Mouse (Mus musculus) forebrain, postnatal 0 days (tissue): ENCODE data around the gene Spata13. TPM values are rescaled to one million over a fixed set of nuclear protein-coding genes. Genes with fewer than 3 reads are reported as not detected.

Experiments
- ATAC-seq: fragments of 200-750 bp; cut with Nextera tagmentation; 2 replicates; pipeline ENCODE4 v1.8.0; 2017; ENCODE audit warnings: mild to moderate bottlenecking, moderate library complexity
- DNase-seq: peaks from one replicate; pipeline ENCODE4 v3.0.0-alpha.2; 2015
- H3K27ac ChIP-seq: fragments of 300-500 bp; sonication (generic); 2 replicates; pipeline ENCODE4 v1.5.1; 2014; ENCODE audit warnings: low read depth, mild to moderate bottlenecking, antibody characterized with exemption, low read length, moderate library complexity, mixed read lengths
- H3K27me3 ChIP-seq: fragments of 300-500 bp; sonication (generic); 2 replicates; pipeline ENCODE4 v1.6.1; 2014; ENCODE audit warnings: mild to moderate bottlenecking, low read length, mixed read lengths; ENCODE audit not compliant: insufficient read depth
- H3K36me3 ChIP-seq: fragments of 300-500 bp; sonication (generic); 2 replicates; pipeline ENCODE4 v1.6.1; 2014; ENCODE audit warnings: mild to moderate bottlenecking, moderate library complexity; ENCODE audit not compliant: insufficient read depth
- H3K4me1 ChIP-seq: fragments of 300-500 bp; sonication (generic); 2 replicates; pipeline ENCODE4 v1.6.1; 2014; ENCODE audit warnings: antibody characterized with exemption; ENCODE audit not compliant: insufficient read depth
- H3K4me2 ChIP-seq: fragments of 300-500 bp; sonication (generic); 2 replicates; pipeline ENCODE4 v1.6.1; 2014; ENCODE audit warnings: low read depth, mild to moderate bottlenecking, moderate library complexity
- H3K4me3 ChIP-seq: fragments of 300-500 bp; sonication (generic); 2 replicates; pipeline ENCODE4 v1.5.1; 2014; ENCODE audit warnings: low read depth, low read length, mixed read lengths
- H3K9ac ChIP-seq: fragments of 300-500 bp; sonication (generic); 2 replicates; pipeline ENCODE4 v1.6.1; 2014; ENCODE audit warnings: mild to moderate bottlenecking
- H3K9me3 ChIP-seq: fragments of 300-500 bp; sonication (generic); 2 replicates; pipeline ENCODE4 v1.6.1; 2016; ENCODE audit warnings: low read length
- CTCF ChIP-seq: sonication (generic); IDR thresholded peaks from 2 replicates; pipeline ENCODE4 v1.5.1; 2016; ENCODE audit warnings: antibody characterized with exemption, control low read depth, low read depth
- WGBS: fragments of 180-500 bp; shearing (Covaris S2); extraction: QIAGEN DNeasy Blood & Tissue Kit; methylation state at CpG from one replicate; pipeline ENCODE4 v1.1.7; 2014; 5-methylcytosine and 5-hydroxymethylcytosine counted together
- polyA plus RNA-seq: library from polyadenylated mRNA; unstranded; fragments of >200 nt; fragmentation: Nextera tagmentation; extraction: Ambion mirVana; gene quantifications from 2 replicates; pipeline ENCODE4 v1.2.1, GENCODE M21; 2015
- total RNA-seq: library from RNA; depleted of rRNA; stranded (reverse); fragments of >200 nt; gene quantifications from 2 replicates; pipeline ENCODE4 v1.2.3, GENCODE M21; 2014

The Spata13 gene
- total and polyA plus RNA-seq, 2 experiments from 2014 or later: 17.3 to 43.6 TPM

DNA sequence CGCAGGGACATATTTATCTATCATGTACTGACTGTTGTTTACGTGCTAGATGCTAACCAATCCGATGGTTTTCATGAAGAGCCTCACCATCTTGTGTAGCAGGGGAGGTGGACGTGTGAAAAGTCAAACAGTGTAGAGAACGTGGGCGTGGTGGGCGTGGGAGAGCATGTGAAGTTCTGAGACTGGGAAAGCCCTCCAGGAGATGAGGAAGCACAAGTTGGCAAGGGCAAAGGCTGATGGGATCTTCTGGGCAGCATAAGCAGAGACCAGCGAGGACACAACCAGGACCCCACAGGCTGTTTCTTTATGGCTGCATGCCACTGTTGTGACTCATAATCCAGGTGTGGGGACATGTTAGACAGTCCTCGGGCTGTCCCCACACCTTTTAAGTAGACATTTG, 5.4 kb downstream of the Spata13 start:
- Histone ChIP-seq H3K36me3 (no peaks in the 10 kb centered on the region), H3K9ac (no peak overlapping the region), H3K4me1 (peaks cover 10% of the 10 kb centered on the region; the same call in 1 of the 2 replicates), H3K4me3 (no peak overlapping the region), H3K27ac (no peak overlapping the region), H3K4me2 (no peak overlapping the region), H3K9me3 (no peaks in the 10 kb centered on the region), H3K27me3 (no peaks in the 10 kb centered on the region)
- DNase-seq: no peak
- no peak for ATAC-seq
- no peak for TF ChIP-seq CTCF
- 79% methylated on average over 9 of the region's 9 CpGs for WGBS

DNA sequence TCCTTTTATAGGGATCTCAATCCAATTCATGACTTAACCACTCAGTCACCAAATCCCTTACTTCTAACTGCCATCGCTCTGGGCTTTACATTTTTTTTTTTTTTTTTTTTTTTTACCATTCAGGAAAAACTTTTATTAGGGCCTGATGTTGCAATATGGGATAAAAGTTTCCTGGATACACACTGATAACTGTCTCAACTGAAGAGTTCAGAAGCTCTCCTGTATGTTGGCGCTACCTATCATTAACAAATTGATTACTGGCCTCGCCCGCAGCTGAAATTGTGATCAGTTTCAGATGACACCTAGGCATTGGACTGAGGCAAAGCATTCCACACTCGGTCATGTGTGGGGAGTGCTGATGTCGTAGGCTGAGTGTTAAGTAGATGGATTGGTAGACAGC, 7.3 kb downstream of the Spata13 start:
- no peak for TF ChIP-seq CTCF
- ATAC-seq (no peak), DNase-seq (no peak)
- Histone ChIP-seq H3K9ac (no peak overlapping the region), H3K9me3 (no peaks in the 10 kb centered on the region), H3K4me3 (no peak overlapping the region), H3K27ac (no peak overlapping the region), H3K27me3 (no peaks in the 10 kb centered on the region), H3K4me1 (peaks cover 2% of the 10 kb centered on the region; the same call in 1 of the 2 replicates), H3K4me2 (no peak overlapping the region), H3K36me3 (no peaks in the 10 kb centered on the region)
- 64% methylated on average over 6 of the region's 6 CpGs for WGBS

DNA sequence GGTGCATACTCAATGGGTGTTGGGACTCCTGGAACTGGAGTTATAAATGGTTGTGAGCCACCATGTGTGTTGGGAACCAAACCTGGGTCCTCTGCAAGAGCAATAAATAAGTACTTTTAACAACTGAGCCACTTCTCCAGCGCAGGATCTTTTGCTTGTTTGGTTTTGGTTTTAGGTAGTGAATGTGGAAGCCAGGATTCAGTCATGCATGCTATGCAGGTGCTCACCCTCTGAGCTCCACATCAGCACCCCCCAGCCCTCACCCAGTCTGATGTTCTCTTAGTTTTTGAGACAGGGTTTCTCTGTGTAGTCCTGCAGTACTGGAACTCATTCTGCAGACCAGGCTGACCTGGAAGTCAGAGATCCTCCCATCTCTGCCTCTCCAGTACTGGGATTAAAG, 8.3 kb downstream of the Spata13 start:
- Histone ChIP-seq H3K27ac (no peak overlapping the region), H3K4me3 (no peak overlapping the region), H3K27me3 (no peaks in the 10 kb centered on the region), H3K36me3 (no peaks in the 10 kb centered on the region), H3K9me3 (no peaks in the 10 kb centered on the region), H3K4me2 (no peak overlapping the region), H3K9ac (no peak overlapping the region), H3K4me1 (no peaks in the 10 kb centered on the region)
- no peak for ATAC-seq
- 52% methylated on average over 1 of the region's 1 CpGs for WGBS
- DNase-seq: no peak
- TF ChIP-seq CTCF: no peak

GRCm38 (mm10) chr14:60643098-60643870, 9.5 kb downstream of the Spata13 start:
- WGBS: 13% methylated on average over 14 of the region's 14 CpGs
- Histone ChIP-seq H3K4me2 (no peak overlapping the region), H3K9ac (no peak overlapping the region), H3K4me3 (no peak overlapping the region), H3K36me3 (no peaks in the 10 kb centered on the region), H3K27me3 (no peaks in the 10 kb centered on the region), H3K4me1 (no peaks in the 10 kb centered on the region), H3K9me3 (no peaks in the 10 kb centered on the region), H3K27ac (peak overlapping the region; percentile 59)
- ATAC-seq (peak; percentile 86), DNase-seq (no peak)
- TF ChIP-seq CTCF: no peak

DNA sequence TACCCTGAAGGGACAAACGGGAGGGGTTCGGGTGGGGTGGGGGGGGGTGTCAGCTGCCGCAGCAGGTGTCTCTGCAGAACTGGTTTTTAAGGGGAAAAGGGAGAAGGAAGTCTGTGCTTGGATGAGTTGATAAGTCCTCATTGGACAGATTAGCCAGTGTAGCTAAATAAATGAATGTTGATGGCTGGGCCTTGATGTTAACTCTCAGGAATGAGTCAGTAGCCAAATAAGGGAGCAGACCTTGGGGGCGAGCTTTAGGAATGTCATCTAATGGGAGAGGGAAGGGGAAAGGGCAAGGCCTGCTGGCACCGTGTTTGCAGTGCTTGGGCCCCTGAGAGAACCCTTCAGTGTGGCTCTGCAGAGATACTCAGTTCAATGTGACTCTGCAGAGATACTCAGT, 12.6 kb downstream of the Spata13 start:
- no peaks in the 10 kb centered on the region for H3K36me3 ChIP-seq
- ATAC-seq (no peak), DNase-seq (no peak)
- 47% methylated on average over 5 of the region's 5 CpGs for WGBS
- no peaks in the 10 kb centered on the region for H3K4me1 ChIP-seq
- no peaks in the 10 kb centered on the region for H3K27me3 ChIP-seq
- H3K9ac ChIP-seq: no peak overlapping the region
- H3K9me3 ChIP-seq: no peaks in the 10 kb centered on the region
- no peak for TF ChIP-seq CTCF
- no peak overlapping the region for H3K4me3 ChIP-seq
- no peak overlapping the region for H3K27ac ChIP-seq
- H3K4me2 ChIP-seq: no peak overlapping the region

DNA sequence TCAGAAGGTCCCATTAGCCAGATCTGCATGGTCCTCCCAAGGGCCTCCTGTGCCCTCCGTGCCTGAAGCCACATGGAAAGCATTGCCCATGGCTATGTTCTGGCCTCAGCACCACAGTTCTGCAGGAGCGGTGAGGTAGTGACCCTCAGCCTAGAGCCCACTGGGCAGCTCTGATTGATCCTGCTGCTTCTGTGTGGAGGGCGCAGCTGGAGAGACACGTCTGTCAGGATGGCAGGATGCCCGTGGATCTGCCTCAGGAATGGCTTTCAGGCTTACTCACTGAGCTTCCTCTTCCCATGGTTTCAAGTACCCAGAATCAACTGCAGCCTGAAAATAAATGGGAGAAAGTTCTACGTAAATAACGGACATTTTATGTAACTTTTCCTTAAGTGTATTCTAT, 14.1 kb downstream of the Spata13 start:
- Histone ChIP-seq H3K27me3 (no peaks in the 10 kb centered on the region), H3K36me3 (no peaks in the 10 kb centered on the region), H3K9ac (no peak overlapping the region), H3K27ac (no peak overlapping the region), H3K4me2 (no peak overlapping the region), H3K4me1 (no peaks in the 10 kb centered on the region), H3K9me3 (no peaks in the 10 kb centered on the region), H3K4me3 (no peak overlapping the region)
- ATAC-seq: no peak
- TF ChIP-seq CTCF: no peak
- WGBS: 74% methylated on average over 7 of the region's 7 CpGs
- DNase-seq: no peak

DNA sequence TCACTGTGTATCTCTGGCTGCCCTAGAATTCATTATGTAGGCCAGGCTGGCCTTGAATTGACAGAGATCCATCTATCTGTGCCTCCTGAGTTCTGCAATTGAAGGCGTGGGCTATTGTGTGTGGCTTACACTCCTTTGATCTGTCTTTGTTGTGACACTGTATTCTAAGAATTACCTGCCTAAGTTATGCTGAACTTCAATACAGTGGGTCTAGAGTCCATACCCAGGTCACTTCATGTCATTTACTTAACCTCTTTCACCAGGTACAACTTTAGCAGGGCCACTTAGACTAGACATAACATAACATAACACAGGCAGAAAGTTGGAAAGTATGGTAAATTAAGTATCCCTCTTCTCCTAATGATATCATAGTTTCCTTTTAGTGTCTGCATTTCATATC, 15.2 kb downstream of the Spata13 start:
- Histone ChIP-seq H3K27me3 (no peaks in the 10 kb centered on the region), H3K4me2 (no peak overlapping the region), H3K4me1 (no peaks in the 10 kb centered on the region), H3K27ac (no peak overlapping the region), H3K36me3 (no peaks in the 10 kb centered on the region), H3K9me3 (no peaks in the 10 kb centered on the region), H3K4me3 (no peak overlapping the region), H3K9ac (no peak overlapping the region)
- DNase-seq (no peak), ATAC-seq (no peak)
- no peak for TF ChIP-seq CTCF
- 79% methylated on average over 1 of the region's 1 CpGs for WGBS
